Mouse (Mus musculus) liver, postnatal 0 days (tissue): ENCODE data around the gene Slpi.
"Not testable (repeated sequence)": the region's sequence is repeated elsewhere in the genome, so short reads cannot be mapped to it uniquely, and the experiment has no call there.

Source experiments
- CTCF ChIP-seq: sonication (generic); IDR thresholded peaks from 2 replicates; pipeline ENCODE4 v1.5.1; 2016; ENCODE audit warnings: antibody characterized with exemption, low read depth
- EP300 ChIP-seq: IDR thresholded peaks from 2 replicates; pipeline ENCODE4 v1.6.1; 2016; ENCODE audit warnings: antibody characterized with exemption, low read depth, mild to moderate bottlenecking

GRCm38 (mm10) chr2:164315460-164315859 is 73.4 kb downstream of the Slpi start:
- not testable (repeated sequence) for TF ChIP-seq CTCF, EP300
